Mouse (Mus musculus) brain, embryonic 14.5 days (tissue): Measurements from ENCODE around the gene Dnaic2.

Experiments
- CTCF ChIP-seq: fragments of 200-500 bp; IDR thresholded peaks from 2 replicates; pipeline ENCODE4 v1.5.1; 2012; ENCODE audit warnings: inconsistent platforms, mild to moderate bottlenecking, moderate library complexity, borderline replicate concordance; ENCODE audit not compliant: insufficient read depth, insufficient read length; ENCODE audit errors: extremely low read depth
- POLR2A ChIP-seq: fragments of 200-500 bp; IDR thresholded peaks from 2 replicates; pipeline ENCODE4 v1.6.1; 2012; ENCODE audit warnings: mild to moderate bottlenecking, inconsistent platforms, borderline replicate concordance; ENCODE audit not compliant: poor library complexity, insufficient read depth, insufficient read length, severe bottlenecking; ENCODE audit errors: extremely low read depth

DNA sequence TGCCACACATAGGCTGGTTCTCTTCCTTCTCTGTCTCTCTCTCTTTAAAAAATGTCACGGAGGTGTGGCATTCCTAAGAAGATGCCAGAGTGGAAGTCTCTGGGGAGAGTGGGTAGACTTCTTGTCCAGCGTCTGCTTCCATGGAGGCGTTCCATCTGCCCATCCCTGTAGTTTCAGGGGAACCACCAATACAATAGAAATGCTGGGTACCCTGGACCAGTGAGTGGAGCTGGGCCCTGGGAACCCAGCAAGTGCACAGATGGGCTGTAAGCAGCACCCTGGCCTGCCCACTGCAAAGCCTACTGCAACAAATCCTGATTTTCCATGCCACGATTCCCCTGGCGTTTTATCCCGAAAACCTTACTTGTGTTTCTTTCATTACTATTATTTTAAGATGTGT is 12.7 kb upstream of the Dnaic2 start:
- TF ChIP-seq POLR2A (no peak), CTCF (no peak)
